Mouse (Mus musculus): ENCODE results near the gene Fibp.
"Not testable (repeated sequence)": the region's sequence is repeated elsewhere in the genome, so short reads cannot be mapped to it uniquely, and the experiment has no call there.

GRCm38 (mm10) chr19:5493301-5493721 lies 32.9 kb downstream of the Fibp start:
- TF ChIP-seq CTCF (IDR thresholded peaks at IDR 0.05) = peak; percentile 16; the same call in 1 of the 2 replicates
- not testable (repeated sequence) for TF ChIP-seq EP300 (IDR thresholded peaks at IDR 0.05)
